Mouse (Mus musculus) neural tube, embryonic 12.5 days (tissue): Measurements from ENCODE around the gene Efcab5. TPM values are rescaled to one million over a fixed set of nuclear protein-coding genes. Genes with fewer than 3 reads are reported as not detected.

Experiments
- ATAC-seq: fragments of 200-750 bp; cut with Nextera tagmentation; 2 replicates; pipeline ENCODE4 v1.8.0; 2017; ENCODE audit warnings: low read depth, mild to moderate bottlenecking, moderate TSS enrichment, moderate library complexity; ENCODE audit not compliant: low FRiP score
- H3K27ac ChIP-seq: fragments of 300-500 bp; sonication (generic); 2 replicates; pipeline ENCODE4 v1.5.1; 2016
- H3K27me3 ChIP-seq: fragments of 300-500 bp; sonication (generic); replicated peaks from 2 replicates; pipeline ENCODE4 v1.6.1; 2016; ENCODE audit warnings: mild to moderate bottlenecking
- H3K36me3 ChIP-seq: fragments of 300-500 bp; sonication (generic); 2 replicates; pipeline ENCODE4 v1.6.1; 2016; ENCODE audit warnings: mild to moderate bottlenecking
- H3K4me1 ChIP-seq: fragments of 300-500 bp; sonication (generic); 2 replicates; pipeline ENCODE4 v1.6.1; 2016
- H3K4me2 ChIP-seq: fragments of 300-500 bp; sonication (generic); replicated peaks from 2 replicates; pipeline ENCODE4 v1.6.1; 2016; ENCODE audit warnings: mild to moderate bottlenecking
- H3K4me3 ChIP-seq: fragments of 300-500 bp; sonication (generic); 2 replicates; pipeline ENCODE4 v1.5.1; 2016
- H3K9ac ChIP-seq: fragments of 300-500 bp; sonication (generic); 2 replicates; pipeline ENCODE4 v1.6.1; 2016; ENCODE audit warnings: mild to moderate bottlenecking
- H3K9me3 ChIP-seq: fragments of 300-500 bp; sonication (generic); 2 replicates; pipeline ENCODE4 v1.6.1; 2016; ENCODE audit warnings: mild to moderate bottlenecking
- WGBS: fragments of 180-500 bp; shearing (Covaris S2); methylation state at CpG from one replicate; pipeline ENCODE4 v1.1.7; 2016; 5-methylcytosine and 5-hydroxymethylcytosine counted together
- polyA plus RNA-seq: library from polyadenylated mRNA; unstranded; fragments of >200 nt; fragmentation: Nextera tagmentation; extraction: Ambion mirVana; gene quantifications from 2 replicates; pipeline ENCODE4 v1.2.1, GENCODE M21; 2016

Efcab5 gene
- polyA plus RNA-seq, 1 experiment from 2014 or later, result 0.62 TPM

DNA sequence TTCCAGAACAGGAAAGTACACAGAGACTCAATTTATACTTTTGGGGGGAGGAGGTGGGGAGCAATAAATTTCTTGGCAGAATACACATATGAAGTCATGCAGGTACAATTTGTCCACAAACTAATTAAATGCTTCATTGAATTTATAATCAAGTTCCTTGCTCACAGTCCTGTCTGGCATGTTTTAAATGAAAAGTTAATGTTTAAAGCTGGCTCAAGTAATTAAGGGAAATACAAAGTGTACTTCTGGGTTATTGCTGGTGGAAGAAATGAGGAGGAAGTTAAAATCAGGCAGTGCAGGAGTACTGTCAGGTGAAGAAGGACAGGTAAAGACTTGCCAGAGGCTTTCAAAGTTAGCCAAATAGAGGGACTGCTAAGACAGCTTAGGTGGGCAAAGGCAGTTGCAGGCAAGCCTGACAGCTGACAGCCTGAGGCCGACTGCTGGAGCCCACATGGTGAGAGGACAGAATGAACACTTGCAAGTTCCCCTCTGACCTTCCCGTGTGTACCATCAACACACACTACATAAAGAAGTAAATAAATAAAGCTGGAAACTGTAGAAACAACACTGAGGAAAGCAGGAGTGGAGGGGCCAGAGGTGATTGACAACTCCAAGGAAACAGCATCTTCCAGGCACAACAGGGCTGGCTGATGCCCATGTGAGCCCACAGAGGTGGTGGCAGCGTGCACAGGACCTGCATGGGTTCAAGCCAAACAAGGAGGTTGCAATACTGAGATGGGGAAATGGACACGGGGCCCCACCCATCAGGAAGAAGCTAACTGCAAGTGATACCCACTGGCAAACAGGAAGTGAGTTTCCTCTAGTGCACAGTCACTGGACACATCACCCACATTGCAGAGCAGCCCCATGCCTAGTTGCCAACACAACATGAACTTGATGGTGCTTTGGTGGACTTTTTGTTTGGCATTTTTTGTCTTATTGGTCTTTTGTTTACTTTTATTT lies 7.7 kb upstream of the Efcab5 start:
- H3K27ac ChIP-seq, result no peak overlapping the region
- H3K36me3 ChIP-seq, result no peaks in the 10 kb centered on the region
- ATAC-seq, result no peak
- H3K4me3 ChIP-seq, result no peak overlapping the region
- 50% methylated on average over 4 of the region's 4 CpGs for whole genome bisulfite sequencing
- H3K9ac ChIP-seq, result no peak overlapping the region
- no peak overlapping the region for H3K4me2 ChIP-seq
- H3K27me3 ChIP-seq, result 0 out of 2 replicates have a peak, but pooled peaks cover 16% of the 10 kb centered on the region
- H3K4me1 ChIP-seq, result peaks cover 6% of the 10 kb centered on the region; the same call in 1 of the 2 replicates
- H3K9me3 ChIP-seq, result no peaks in the 10 kb centered on the region

DNA sequence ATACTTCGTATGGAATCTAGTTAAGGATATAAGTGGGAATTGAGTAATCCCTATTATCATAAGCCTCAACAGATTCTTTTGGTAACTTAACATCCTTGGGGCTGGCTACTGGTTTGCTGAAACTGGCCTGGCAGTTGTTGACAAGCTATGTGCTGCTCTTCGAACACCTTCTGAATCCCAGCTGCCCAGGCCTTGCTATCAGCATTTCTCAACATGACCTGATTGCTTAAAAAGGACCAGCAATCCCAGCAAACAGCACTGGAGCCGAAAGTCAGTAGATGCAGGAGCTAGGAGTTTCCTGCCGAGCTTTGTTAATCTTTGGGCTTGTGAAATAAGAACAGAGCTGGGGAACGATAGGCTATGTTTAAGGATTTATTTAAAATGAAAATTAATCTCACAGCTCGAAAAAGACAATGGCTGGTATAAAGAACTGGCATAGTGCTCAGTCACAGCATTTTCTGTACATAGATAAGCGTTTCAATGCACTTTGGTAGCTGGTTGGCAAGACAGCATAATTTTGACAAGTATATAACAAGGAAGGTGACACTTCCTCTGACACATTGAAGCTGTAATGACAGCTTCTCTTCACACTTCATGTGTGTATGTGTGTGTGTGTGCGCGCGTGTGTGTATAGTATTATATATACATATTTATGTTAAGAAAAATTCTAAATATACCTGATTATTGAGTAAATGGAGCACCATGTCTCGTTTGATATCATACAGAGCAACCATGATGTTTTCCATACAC lies 6.8 kb upstream of the Efcab5 start:
- H3K27ac ChIP-seq, result no peak overlapping the region
- H3K4me2 ChIP-seq, result no peak overlapping the region
- H3K27me3 ChIP-seq, result 0 out of 2 replicates have a peak, but pooled peaks cover 16% of the 10 kb centered on the region
- peaks cover 6% of the 10 kb centered on the region; the same call in 1 of the 2 replicates for H3K4me1 ChIP-seq
- H3K4me3 ChIP-seq, result no peak overlapping the region
- WGBS, result 79% methylated on average over 11 of the region's 11 CpGs
- ATAC-seq, result no peak
- H3K9ac ChIP-seq, result no peak overlapping the region
- no peaks in the 10 kb centered on the region for H3K36me3 ChIP-seq
- no peaks in the 10 kb centered on the region for H3K9me3 ChIP-seq

DNA sequence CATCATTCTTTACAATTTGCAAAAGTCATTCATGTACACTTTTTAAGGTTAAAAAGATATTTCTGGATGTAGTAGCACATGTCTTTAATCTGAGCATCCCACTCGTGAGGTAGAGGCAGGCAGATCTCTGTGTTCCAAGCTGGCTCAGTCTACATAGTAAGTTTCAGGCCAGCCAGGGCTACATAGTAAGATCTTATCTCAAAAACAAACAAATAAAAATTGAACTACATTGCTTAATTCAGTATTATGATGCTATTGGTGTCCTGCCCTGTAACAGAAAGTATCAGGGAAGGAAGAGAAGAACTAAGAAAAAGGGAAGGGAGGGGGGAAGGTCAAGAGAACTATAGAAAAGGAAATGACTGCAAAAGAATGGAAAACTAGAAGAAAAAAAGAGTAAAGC lies 6.0 kb upstream of the Efcab5 start:
- no peak overlapping the region for H3K9ac ChIP-seq
- H3K4me3 ChIP-seq, result no peak overlapping the region
- ATAC-seq, result no peak
- H3K27me3 ChIP-seq, result 0 out of 2 replicates have a peak, but pooled peaks cover 16% of the 10 kb centered on the region
- 68% methylated on average over 1 of the region's 1 CpGs for WGBS
- H3K4me1 ChIP-seq, result peaks cover 6% of the 10 kb centered on the region; the same call in 1 of the 2 replicates
- no peak overlapping the region for H3K4me2 ChIP-seq
- no peak overlapping the region for H3K27ac ChIP-seq
- no peaks in the 10 kb centered on the region for H3K9me3 ChIP-seq
- H3K36me3 ChIP-seq, result no peaks in the 10 kb centered on the region

DNA sequence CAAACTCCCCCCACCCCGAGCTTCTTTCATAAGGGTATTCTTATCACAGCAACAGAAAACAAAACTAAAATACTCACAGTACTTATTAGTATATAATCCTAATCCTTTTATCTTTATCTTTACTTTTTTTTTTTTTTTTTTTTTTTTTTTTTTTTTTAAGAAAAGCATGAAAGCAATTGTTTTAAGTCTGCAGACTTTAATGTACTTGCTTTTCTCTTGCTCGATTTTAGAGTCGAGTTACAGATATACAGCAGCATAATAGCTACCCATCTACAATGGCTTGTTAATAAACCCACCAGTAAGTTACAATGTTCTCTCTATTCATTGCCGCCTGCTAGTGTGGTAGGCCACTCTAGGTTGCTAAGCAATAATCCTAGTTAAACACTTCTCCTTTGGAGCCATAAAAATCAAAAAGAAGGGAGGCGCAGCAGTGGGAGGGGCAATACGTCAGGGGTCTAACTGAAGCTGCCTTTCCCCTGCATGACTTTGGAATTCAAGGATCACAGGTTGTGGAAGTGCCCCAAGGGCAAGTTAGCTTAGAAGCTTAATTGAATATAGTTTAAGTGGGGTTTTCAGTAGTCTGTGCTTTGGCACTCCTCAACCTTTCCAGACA lies 5.3 kb upstream of the Efcab5 start:
- Histone ChIP-seq H3K4me1 (peaks cover 6% of the 10 kb centered on the region; the same call in 1 of the 2 replicates), H3K9me3 (no peaks in the 10 kb centered on the region), H3K27ac (no peak overlapping the region), H3K4me2 (no peak overlapping the region), H3K9ac (no peak overlapping the region), H3K36me3 (no peaks in the 10 kb centered on the region), H3K27me3 (0 out of 2 replicates have a peak, but pooled peaks cover 16% of the 10 kb centered on the region), H3K4me3 (no peak overlapping the region)
- ATAC-seq, result no peak
- 20% methylated on average over 6 of the region's 6 CpGs for WGBS

DNA sequence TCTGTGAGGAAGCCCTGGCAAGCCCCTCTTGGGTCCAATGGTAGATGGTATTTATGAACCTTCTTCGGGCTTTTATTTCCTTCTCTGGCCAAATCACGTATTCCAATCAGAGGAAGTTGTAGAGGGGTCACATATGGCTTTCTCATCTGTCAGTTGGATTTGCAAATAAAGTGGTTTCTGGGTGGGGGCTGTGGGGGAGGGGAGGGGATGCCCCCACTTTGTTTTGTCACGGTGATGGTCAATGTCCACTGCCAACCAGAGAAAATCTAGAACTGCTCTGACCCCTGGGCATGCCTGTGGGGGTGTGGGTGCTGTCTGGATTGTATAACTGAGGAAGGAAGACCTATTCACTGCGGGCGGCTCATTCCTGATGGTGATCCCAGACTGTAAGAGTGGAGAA lies 4.6 kb upstream of the Efcab5 start:
- H3K4me1 ChIP-seq, result peaks cover 6% of the 10 kb centered on the region; the same call in 1 of the 2 replicates
- 40% methylated on average over 5 of the region's 5 CpGs for WGBS
- H3K36me3 ChIP-seq, result no peaks in the 10 kb centered on the region
- H3K27ac ChIP-seq, result no peak overlapping the region
- H3K9me3 ChIP-seq, result no peaks in the 10 kb centered on the region
- H3K27me3 ChIP-seq, result 0 out of 2 replicates have a peak, but pooled peaks cover 16% of the 10 kb centered on the region
- no peak for ATAC-seq
- H3K4me3 ChIP-seq, result no peak overlapping the region
- H3K4me2 ChIP-seq, result no peak overlapping the region
- H3K9ac ChIP-seq, result no peak overlapping the region

- 72% methylated on average over 2 of the region's 2 CpGs for WGBS
- H3K4me2 ChIP-seq, result no peak overlapping the region
- no peak overlapping the region for H3K4me3 ChIP-seq
Observed at GRCm38 (mm10) chr11:77184926-77185325, 3.8 kb downstream of the Efcab5 start.

DNA sequence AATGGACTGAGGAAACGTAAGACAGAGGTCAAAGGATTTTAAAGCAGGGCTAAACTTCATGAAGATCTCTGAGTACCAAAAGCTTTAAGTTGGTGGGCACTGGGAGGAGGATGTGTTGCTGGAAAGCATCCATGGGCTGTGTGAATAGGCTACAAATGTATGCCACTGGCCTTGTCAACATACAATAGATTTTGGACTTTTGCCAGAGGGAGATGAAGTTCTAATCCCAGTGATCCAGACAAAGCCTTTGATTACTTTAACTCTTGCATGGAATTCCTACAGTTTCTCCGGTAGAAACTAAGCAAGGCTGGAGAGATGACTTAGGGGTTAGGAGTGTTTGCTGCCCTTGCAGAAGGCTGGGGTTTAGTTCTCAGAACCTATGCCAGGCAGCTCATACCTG lies 6.2 kb downstream of the Efcab5 start:
- Histone ChIP-seq H3K4me3 (no peak overlapping the region), H3K27ac (no peak overlapping the region), H3K4me1 (no peaks in the 10 kb centered on the region), H3K9ac (no peak overlapping the region), H3K9me3 (no peaks in the 10 kb centered on the region), H3K27me3 (no peaks in the 10 kb centered on the region), H3K36me3 (no peaks in the 10 kb centered on the region), H3K4me2 (no peak overlapping the region)
- WGBS, result 66% methylated on average over 2 of the region's 2 CpGs
- ATAC-seq, result no peak

More at GRCm38 (mm10) chr11:77184926-77185325, 3.8 kb downstream of the Efcab5 start:
- no peak for ATAC-seq
- Histone ChIP-seq H3K27ac (no peak overlapping the region), H3K4me1 (no peaks in the 10 kb centered on the region), H3K9me3 (no peaks in the 10 kb centered on the region), H3K27me3 (no peaks in the 10 kb centered on the region), H3K9ac (no peak overlapping the region), H3K36me3 (no peaks in the 10 kb centered on the region)

DNA sequence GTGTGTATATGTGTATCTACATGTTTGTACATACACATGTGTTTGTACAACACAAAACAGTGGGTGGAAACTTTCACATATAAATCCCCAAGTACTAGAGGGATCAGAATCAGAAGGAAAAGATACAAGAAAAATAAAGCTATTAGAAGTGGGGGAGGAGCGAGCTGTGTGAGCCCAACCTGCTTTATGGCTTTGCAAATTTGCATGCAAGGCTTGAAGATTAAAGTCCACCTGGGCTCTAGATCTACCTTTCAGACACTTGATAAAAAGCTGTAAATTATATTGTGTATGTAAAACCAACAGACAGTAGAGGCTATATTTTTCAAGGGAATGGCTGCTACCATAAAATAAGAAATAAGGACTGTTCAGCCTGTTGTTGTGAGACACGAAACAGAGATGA lies 6.7 kb downstream of the Efcab5 start:
- H3K27me3 ChIP-seq, result no peaks in the 10 kb centered on the region
- H3K4me1 ChIP-seq, result no peaks in the 10 kb centered on the region
- H3K4me2 ChIP-seq, result no peak overlapping the region
- no peaks in the 10 kb centered on the region for H3K9me3 ChIP-seq
- no peak overlapping the region for H3K27ac ChIP-seq
- H3K9ac ChIP-seq, result no peak overlapping the region
- no peaks in the 10 kb centered on the region for H3K36me3 ChIP-seq
- WGBS, result 77% methylated on average over 2 of the region's 2 CpGs
- no peak for ATAC-seq
- no peak overlapping the region for H3K4me3 ChIP-seq

DNA sequence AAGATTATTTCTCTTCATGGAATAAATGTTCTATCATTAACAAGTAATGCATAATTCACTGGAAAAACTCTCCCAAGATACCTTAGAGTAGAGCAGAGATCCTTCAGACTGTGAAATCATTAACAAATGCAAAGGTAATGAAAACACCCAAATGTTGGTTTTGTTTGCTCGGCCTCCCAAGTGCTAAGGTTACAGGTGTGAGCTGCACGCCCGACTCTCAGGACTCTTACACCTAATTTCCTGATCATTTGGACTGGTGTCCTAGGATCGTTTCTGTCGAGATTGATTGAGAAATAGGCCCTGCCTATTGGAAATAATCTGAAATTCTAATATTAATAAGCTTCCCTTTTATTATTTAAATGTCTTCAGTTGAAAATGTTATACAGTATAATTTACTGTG lies 7.2 kb downstream of the Efcab5 start:
- H3K27ac ChIP-seq, result no peak overlapping the region
- H3K4me3 ChIP-seq, result no peak overlapping the region
- H3K36me3 ChIP-seq, result no peaks in the 10 kb centered on the region
- WGBS, result 75% methylated on average over 5 of the region's 5 CpGs
- no peak overlapping the region for H3K9ac ChIP-seq
- no peaks in the 10 kb centered on the region for H3K9me3 ChIP-seq
- no peak overlapping the region for H3K4me2 ChIP-seq
- H3K4me1 ChIP-seq, result no peaks in the 10 kb centered on the region
- H3K27me3 ChIP-seq, result no peaks in the 10 kb centered on the region
- no peak for ATAC-seq

- no peak for ATAC-seq
- H3K4me1 ChIP-seq, result no peaks in the 10 kb centered on the region
- no peaks in the 10 kb centered on the region for H3K36me3 ChIP-seq
- H3K4me2 ChIP-seq, result no peak overlapping the region
- no peaks in the 10 kb centered on the region for H3K9me3 ChIP-seq
- no peak overlapping the region for H3K4me3 ChIP-seq
- no peak overlapping the region for H3K27ac ChIP-seq
- no peak overlapping the region for H3K9ac ChIP-seq
- WGBS, result 72% methylated on average over 4 of the region's 4 CpGs
- H3K27me3 ChIP-seq, result no peaks in the 10 kb centered on the region
Observed at GRCm38 (mm10) chr11:77180886-77181285, 7.9 kb downstream of the Efcab5 start.

DNA sequence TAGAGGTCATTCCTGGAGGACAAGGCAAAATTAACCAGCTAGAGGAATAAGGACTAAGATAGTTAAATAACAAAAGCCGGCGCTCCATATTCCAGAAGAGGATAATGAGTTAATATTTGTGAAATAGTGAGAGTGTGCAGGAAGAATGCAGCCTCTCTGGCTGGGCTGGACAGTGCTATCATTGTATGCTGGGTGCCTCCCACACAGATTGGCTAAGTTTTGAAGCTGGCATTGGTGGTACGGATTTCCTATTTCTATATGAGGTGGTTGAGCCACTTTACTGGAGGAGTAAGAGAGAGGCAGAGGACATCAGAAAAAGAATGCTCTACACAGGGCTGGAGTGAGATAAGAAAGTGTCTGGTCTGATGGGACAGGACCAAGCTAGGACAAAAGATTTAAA lies 9.0 kb downstream of the Efcab5 start:
- H3K4me1 ChIP-seq, result no peaks in the 10 kb centered on the region
- no peak overlapping the region for H3K27ac ChIP-seq
- H3K9ac ChIP-seq, result no peak overlapping the region
- WGBS, result 92% methylated on average over 3 of the region's 3 CpGs
- H3K4me2 ChIP-seq, result no peak overlapping the region
- no peaks in the 10 kb centered on the region for H3K36me3 ChIP-seq
- no peaks in the 10 kb centered on the region for H3K9me3 ChIP-seq
- no peaks in the 10 kb centered on the region for H3K27me3 ChIP-seq
- no peak overlapping the region for H3K4me3 ChIP-seq
- ATAC-seq, result no peak

- ATAC-seq, result no peak
- Histone ChIP-seq H3K36me3 (no peaks in the 10 kb centered on the region), H3K4me2 (no peak overlapping the region), H3K9me3 (no peaks in the 10 kb centered on the region), H3K9ac (no peak overlapping the region), H3K27me3 (no peaks in the 10 kb centered on the region), H3K4me1 (no peaks in the 10 kb centered on the region), H3K4me3 (no peak overlapping the region), H3K27ac (no peak overlapping the region)
- WGBS, result 69% methylated on average over 7 of the region's 7 CpGs
Observed at GRCm38 (mm10) chr11:77174531-77174930, 14.2 kb downstream of the Efcab5 start.
